Mouse (Mus musculus): ENCODE results near the gene Tmem270. TPM values are rescaled to one million over a fixed set of nuclear protein-coding genes. Genes with fewer than 3 reads are reported as not detected.

Gene Tmem270
- total RNA-seq, 2 experiments from 2014 or later: not detected

GRCm38 (mm10) chr5:134891552-134891951 lies 15.0 kb downstream of the Tmem270 start:
- Histone ChIP-seq H3K27ac (peak overlapping the region; percentile 60; the same call in 1 of the 2 replicates), H3K4me3 (no peak overlapping the region)
- no peak for DNase-seq (ENCODE audit: low spot score in 2 of 2)
- TF ChIP-seq CTCF (conservative IDR thresholded peaks at IDR 0.05): no peak

GRCm38 (mm10) chr5:134890601-134891054 lies 15.9 kb downstream of the Tmem270 start:
- TF ChIP-seq CTCF (conservative IDR thresholded peaks at IDR 0.05): no peak
- Histone ChIP-seq H3K4me3 (no peak overlapping the region), H3K27ac (peak overlapping the region; percentile 15; the same call in 1 of the 2 replicates)
- DNase-seq (ENCODE audit: low spot score in 2 of 2): no peak

DNA sequence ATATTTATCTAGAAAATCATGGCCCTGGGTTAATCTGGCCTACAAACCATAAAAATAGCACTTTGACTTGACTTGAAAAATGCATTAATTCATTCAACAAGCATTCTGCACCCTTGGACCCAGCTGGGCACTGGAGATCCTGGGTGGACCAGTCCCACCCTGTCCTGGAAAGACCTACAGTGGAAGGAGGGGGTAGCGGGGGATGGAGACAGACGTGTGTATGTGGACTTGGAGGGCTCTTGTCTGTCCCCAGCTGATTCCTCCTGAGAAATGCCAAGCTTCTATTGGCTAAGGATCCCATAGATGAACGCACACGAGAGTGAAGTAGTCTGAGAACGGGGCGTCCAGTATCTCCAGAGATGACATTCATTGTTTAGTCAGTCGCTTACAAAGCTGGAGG lies 18.0 kb downstream of the Tmem270 start:
- Histone ChIP-seq H3K27ac (peak overlapping the region; percentile 52), H3K4me3 (no peak overlapping the region)
- TF ChIP-seq CTCF (conservative IDR thresholded peaks at IDR 0.05): no peak
- DNase-seq (ENCODE audit: low spot score in 2 of 2): no peak

DNA sequence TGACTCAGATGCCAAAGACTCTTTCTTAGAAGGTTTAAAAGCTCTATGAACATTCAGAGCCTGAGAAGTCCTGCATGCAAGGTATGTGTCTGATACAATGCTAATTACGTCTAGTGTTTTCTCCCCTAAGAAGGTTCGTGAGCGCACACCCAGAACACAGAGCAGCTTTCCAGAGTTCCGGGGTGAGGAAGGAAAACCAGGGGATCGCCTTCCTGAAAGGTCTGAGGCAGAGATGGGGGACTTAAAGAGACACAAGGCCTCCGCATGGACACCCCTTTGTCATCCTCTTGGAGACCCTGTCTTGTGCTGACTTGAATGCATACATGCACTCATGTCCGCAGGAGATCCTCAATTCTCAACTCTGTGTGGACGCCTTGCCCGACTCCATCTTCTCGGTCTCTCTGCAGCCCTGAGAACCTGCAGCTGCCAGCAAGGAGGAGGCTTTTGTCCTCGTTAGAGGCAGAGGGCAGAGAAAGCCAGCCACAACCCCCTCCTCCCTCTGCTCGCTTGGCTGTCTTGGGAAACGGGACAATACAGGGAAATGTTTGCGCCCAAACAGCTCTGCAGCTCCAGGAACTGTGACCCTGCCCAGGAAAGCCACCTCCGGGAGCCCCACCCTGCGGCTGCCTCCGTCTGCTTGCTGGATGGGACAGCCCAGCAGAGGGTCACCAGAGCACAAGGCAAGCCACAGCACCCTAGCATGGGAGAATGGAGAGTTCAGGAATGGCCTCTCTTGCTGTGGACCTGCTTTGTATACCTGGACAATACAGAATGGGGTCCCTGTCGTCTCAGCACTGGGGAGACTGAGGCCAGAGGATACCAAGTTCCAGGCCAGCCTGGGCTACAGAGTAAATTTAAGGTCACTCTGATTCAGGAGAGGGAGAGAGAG lies 18.8 kb downstream of the Tmem270 start:
- DNase-seq (ENCODE audit: low spot score in 2 of 2): no peak
- Histone ChIP-seq H3K27ac (peak overlapping the region; percentile 62), H3K4me3 (no peak overlapping the region)
- no peak for TF ChIP-seq CTCF (conservative IDR thresholded peaks at IDR 0.05)

DNA sequence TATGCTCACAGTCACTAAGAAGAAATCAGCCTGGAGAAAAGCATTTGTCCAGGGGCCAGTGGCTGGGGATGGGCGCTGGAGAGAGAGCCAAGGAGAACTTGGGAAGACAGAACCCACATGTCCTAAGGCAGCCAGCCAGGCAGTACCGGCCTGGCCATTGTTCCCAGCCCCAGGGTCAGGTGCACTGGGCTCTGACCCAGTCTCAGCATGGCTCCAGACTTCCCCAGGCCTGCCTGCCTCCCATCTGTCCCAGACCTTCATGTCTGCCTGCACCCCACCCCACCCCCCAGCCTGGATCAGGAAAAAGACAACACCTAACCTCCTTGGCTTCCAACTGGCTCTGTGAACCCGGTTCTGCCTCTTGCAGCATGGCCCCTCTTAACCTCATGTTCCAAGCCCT lies 23.5 kb downstream of the Tmem270 start:
- no peak for DNase-seq (ENCODE audit: low spot score in 2 of 2)
- H3K4me3 ChIP-seq: no peak overlapping the region
- no peak overlapping the region for H3K27ac ChIP-seq
- no peak for TF ChIP-seq CTCF (conservative IDR thresholded peaks at IDR 0.05)

- Histone ChIP-seq H3K4me3 (no peak overlapping the region), H3K27ac (no peak overlapping the region)
- TF ChIP-seq CTCF (conservative IDR thresholded peaks at IDR 0.05): no peak
- DNase-seq (ENCODE audit: low spot score in 2 of 2): no peak
Measured at GRCm38 (mm10) chr5:134876801-134877200, 29.7 kb downstream of the Tmem270 start.

DNA sequence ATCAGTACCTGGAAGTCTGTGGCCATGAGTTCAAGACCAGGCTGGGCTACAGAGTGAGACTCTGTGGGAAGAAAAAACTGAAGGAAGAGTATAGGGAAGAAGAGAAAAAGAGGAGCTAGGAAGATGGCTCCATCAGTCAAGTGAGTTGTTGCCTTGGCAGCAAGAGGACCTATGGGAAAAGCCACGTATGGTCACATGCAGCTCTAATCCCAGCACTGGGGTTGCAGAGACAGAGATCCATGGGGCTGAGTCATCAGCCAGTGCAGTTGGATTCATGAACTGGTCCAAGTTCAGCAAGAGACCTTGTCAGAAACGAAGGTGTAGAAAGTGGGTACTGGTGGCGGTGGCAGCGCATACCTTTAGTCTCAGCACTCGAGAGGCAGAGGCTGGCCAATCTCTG lies 31.3 kb downstream of the Tmem270 start:
- Histone ChIP-seq H3K4me3 (no peak overlapping the region), H3K27ac (no peak overlapping the region)
- DNase-seq (ENCODE audit: low spot score in 2 of 2): no peak
- no peak for TF ChIP-seq CTCF (conservative IDR thresholded peaks at IDR 0.05)

DNA sequence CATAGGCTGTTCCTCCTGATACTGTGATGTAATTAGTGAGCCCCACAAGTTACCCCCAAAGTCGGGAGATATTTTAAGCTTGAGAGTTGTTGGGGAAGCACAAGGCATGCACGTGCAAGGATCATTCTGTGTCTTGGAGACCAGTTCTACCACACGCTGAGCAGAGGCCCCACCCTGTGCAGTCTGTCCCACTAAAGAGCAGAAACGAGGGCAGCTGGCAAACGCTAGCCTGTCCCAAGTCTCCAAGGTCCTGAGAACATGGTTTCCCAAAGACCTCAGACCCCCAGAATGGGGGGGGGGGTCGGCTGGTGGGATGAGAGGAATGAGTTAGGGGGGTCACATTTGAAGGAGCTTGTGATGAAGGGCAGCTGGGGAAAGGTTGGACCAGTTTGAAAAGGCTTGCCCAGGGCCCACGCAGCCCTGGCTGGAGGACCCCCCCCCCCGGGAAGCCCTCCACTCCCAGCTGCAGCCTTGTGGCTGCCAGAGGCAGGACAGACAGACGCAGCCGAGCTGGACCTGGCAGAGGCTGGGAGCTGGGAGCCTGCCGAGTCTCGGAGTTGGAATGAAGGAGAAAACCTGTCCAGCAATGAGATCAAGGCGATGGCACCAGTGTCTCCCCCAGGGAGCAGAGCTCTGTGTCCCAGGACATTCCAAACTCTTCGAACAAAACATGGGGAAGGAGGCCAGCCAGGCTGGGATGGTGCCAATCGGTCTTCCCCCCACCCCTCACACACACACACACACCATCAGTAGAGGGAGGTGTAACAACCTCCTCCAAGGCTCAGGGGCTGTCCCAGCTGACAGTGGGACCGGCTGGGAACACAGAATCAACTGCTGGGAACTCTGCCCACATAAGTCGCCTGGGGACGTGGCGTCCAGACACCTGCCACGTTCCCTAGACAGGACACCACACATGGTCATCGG lies 32.3 kb downstream of the Tmem270 start:
- Histone ChIP-seq H3K27ac (no peak overlapping the region), H3K4me3 (no peak overlapping the region)
- TF ChIP-seq CTCF (conservative IDR thresholded peaks at IDR 0.05): no peak
- DNase-seq (ENCODE audit: low spot score in 2 of 2): no peak

DNA sequence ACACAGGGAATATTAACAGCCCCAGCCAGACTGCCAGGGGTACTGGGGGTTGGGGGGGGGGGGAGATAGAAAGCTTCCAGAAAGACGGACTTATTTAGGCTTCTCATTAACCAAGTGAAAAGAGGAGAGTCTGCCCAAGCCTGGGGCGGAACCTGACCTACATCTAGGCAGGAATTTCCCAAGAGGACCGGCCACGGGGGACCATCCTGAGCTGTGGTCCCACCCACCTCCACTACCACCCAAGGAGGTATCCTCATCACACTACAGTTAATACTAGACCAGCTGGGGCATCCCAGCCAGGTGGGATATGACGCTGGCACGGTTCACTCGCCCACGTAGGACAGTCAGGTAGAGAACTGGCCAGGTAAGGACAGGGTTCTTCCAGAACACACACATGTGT lies 33.5 kb downstream of the Tmem270 start:
- DNase-seq (ENCODE audit: low spot score in 2 of 2): no peak
- Histone ChIP-seq H3K27ac (no peak overlapping the region), H3K4me3 (no peak overlapping the region)
- no peak for TF ChIP-seq CTCF (conservative IDR thresholded peaks at IDR 0.05)

- no peak overlapping the region for H3K4me3 ChIP-seq
Measured at GRCm38 (mm10) chr5:134872597-134872996, 33.9 kb downstream of the Tmem270 start.

DNA sequence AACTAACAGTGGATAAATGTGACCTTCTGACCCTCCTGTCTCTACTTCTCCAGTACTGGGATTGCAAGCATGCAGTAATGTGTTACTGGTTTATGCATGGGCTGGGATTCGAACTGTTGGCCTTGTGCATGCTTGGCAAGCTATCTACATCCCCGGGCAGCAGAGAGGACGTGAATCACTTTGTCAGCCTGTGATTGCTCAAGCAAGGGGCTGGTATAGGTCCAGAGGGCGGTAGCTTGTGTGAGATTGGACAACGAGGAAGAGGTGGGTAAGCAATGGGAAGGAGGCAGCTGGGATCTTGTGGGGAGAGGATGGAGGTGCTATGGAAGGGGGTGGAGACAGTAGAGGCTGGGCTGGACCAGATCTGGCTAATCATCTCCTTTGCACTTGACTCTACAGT lies 38.0 kb downstream of the Tmem270 start:
- H3K27ac ChIP-seq: no peak overlapping the region
- TF ChIP-seq CTCF (conservative IDR thresholded peaks at IDR 0.05): no peak
- DNase-seq (ENCODE audit: low spot score in 2 of 2): no peak
- H3K4me3 ChIP-seq: no peak overlapping the region

More at GRCm38 (mm10) chr5:134872597-134872996, 33.9 kb downstream of the Tmem270 start:
- TF ChIP-seq CTCF (conservative IDR thresholded peaks at IDR 0.05): no peak
- DNase-seq (ENCODE audit: low spot score in 2 of 2): no peak
- H3K27ac ChIP-seq: no peak overlapping the region

DNA sequence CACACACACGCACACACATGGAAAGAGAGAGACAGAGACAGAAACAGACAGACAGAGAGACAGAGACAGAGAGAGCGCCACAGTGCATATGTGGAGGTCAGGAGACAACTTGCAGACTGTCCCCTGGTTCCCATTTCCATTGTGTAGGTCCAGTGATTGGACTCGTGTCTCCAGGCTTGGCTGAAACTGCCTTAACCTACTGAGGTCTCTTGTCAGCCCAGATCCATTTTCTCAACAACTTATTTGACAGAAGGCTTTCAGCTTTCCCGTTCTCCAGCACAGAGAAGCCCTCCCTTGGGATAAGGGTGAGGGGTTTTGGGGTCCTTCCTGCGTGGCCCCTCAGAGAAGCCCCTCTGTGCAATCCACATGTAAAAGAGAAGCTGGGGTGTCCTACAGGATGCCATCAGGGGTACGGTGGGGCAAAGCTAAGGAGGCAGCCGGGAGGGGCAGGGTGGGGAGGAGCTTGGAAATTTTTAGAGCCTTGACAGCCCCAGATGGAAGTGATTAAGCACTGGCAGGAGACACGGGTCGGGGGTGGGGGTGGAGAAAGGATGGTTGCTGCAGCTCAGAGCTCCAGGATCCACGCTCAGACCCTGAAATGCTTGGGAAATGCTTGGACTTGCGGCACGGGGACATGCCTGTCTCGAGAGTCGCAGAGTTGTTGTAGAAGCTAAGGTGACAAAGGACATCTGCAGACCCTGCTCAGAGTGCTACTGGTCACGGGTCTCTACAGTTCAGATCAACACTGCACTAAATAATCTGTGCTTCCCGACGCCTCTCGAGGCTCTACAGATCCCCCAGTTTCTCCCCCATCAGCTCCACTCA lies 39.0 kb downstream of the Tmem270 start:
- H3K4me3 ChIP-seq: no peak overlapping the region
- no peak for DNase-seq (ENCODE audit: low spot score in 2 of 2)
- TF ChIP-seq CTCF (conservative IDR thresholded peaks at IDR 0.05): no peak
- no peak overlapping the region for H3K27ac ChIP-seq

Data from layer of hippocampus, adult 2 months (tissue).